Mouse (Mus musculus): ENCODE measurements around the gene Rpap2. TPM values are rescaled to one million over a fixed set of nuclear protein-coding genes. Genes with fewer than 3 reads are reported as not detected.

The Rpap2 gene
- 10.5 and 11.2 TPM in 2 replicates for polyA plus RNA-seq (2015; fragmentation: Nextera tagmentation; extraction: Ambion mirVana)

DNA sequence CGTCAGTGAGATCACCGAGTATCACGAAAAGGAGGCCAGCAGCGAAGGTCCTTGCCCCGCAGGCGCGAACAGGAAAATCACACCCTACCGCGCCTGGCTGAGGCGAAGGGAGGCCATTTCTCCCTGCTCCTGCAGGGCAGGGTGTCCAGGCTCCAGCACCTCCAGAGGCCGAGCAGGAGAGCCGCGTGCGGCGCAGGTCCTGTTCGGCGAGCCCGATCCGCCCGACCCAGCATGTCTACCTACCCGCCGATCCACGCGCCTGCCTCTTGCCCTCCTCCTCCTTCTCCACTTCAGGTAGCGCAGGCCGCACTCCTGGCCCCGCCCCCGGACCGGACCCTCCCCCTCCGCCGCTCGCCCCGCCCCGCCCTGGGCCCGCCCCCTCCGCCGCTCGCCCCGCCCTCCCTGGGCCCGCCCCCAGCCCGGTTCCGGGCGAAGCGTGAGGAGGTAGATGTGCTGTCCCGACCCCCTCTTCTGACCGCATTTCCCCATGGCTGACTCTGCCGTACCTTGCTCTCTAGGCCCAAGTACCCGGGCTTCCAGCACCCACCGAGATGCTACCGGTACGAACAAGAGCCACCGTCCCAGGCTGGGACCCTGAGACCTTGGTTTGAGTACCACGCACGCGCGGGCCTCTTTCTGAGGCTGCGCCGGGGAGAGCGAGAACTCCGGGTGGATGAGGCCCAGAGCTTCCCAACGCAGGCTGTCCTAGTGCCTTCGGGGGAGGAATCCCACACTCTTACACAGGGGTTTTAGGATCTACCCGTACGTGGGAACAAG is at the start of gene Rpap2, which contains the start of gene Glmn:
Gene Rpap2 (plus strand): TSS at position 73 of the 777 bp plus-strand sequence.
Gene Glmn (minus strand): TSS at position 588 of the 777 bp plus-strand sequence.
- peak; percentile 96 for ATAC-seq (replicated peaks; ENCODE audit: insufficient number of reproducible peaks, insufficient read depth, low FRiP score, low read depth)
- peak within 1 kb of the TSS; percentile 85 for H3K4me2 ChIP-seq
- peak within 1 kb of the TSS; percentile 88 for H3K27ac ChIP-seq
- H3K9me3 ChIP-seq (replicated peaks), result no peaks in the 10 kb centered on the region
- H3K36me3 ChIP-seq, result peaks cover 15% of the 10 kb centered on the region; the same call in 1 of the 2 replicates
- WGBS, result under 1% methylated on average over 49 of the region's 64 CpGs
- peak within 1 kb of the TSS; percentile 80 for H3K9ac ChIP-seq
- peaks cover 6% of the 10 kb centered on the region for H3K4me1 ChIP-seq (replicated peaks)
- H3K4me3 ChIP-seq, result peak within 1 kb of the TSS; percentile 78
- no peaks in the 10 kb centered on the region for H3K27me3 ChIP-seq

GRCm38 (mm10) chr5:107547955-107548354 is 49.2 kb upstream of the Rpap2 start:
- 70% methylated on average over 3 of the region's 3 CpGs for WGBS
- no peak overlapping the region for H3K27ac ChIP-seq
- H3K27me3 ChIP-seq, result no peaks in the 10 kb centered on the region
- H3K9me3 ChIP-seq (replicated peaks), result no peaks in the 10 kb centered on the region
- no peak overlapping the region for H3K4me3 ChIP-seq
- H3K4me2 ChIP-seq, result no peak overlapping the region
- H3K4me1 ChIP-seq (replicated peaks), result 0 out of 2 replicates have a peak, but pooled peaks cover 2% of the 10 kb centered on the region
- ATAC-seq (replicated peaks; ENCODE audit: insufficient number of reproducible peaks, insufficient read depth, low FRiP score, low read depth), result no peak
- no peak overlapping the region for H3K9ac ChIP-seq
- no peaks in the 10 kb centered on the region; the same call in 1 of the 2 replicates for H3K36me3 ChIP-seq

GRCm38 (mm10) chr5:107548444-107548843 is 48.7 kb upstream of the Rpap2 start:
- H3K9ac ChIP-seq, result no peak overlapping the region
- no peaks in the 10 kb centered on the region; the same call in 1 of the 2 replicates for H3K36me3 ChIP-seq
- no peaks in the 10 kb centered on the region for H3K9me3 ChIP-seq (replicated peaks)
- H3K4me2 ChIP-seq, result no peak overlapping the region
- H3K4me3 ChIP-seq, result no peak overlapping the region
- WGBS, result 85% methylated on average over 3 of the region's 3 CpGs
- no peak overlapping the region for H3K27ac ChIP-seq
- ATAC-seq (replicated peaks; ENCODE audit: insufficient number of reproducible peaks, insufficient read depth, low FRiP score, low read depth), result no peak
- H3K4me1 ChIP-seq (replicated peaks), result 0 out of 2 replicates have a peak, but pooled peaks cover 2% of the 10 kb centered on the region
- H3K27me3 ChIP-seq, result no peaks in the 10 kb centered on the region

DNA sequence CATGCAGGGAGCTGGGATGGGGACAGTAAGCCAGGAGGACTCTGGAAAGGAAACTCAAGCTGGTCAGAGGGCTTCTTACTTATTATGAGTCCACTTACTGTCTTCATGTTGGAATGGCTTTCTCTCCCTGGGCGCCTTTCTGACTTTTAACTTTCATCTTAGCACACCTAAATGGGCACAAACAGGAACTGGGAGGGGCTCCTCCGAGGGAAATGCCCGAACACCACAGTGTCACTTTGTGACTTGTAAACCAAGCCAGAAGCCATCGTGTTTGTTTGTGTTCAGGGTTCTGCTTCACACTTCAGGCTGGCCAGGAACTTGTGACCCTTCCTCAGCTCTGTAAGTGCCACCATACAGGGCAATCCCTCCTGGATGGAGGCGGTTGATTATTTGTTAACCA is 42.8 kb upstream of the Rpap2 start:
- no peaks in the 10 kb centered on the region for H3K9me3 ChIP-seq (replicated peaks)

DNA sequence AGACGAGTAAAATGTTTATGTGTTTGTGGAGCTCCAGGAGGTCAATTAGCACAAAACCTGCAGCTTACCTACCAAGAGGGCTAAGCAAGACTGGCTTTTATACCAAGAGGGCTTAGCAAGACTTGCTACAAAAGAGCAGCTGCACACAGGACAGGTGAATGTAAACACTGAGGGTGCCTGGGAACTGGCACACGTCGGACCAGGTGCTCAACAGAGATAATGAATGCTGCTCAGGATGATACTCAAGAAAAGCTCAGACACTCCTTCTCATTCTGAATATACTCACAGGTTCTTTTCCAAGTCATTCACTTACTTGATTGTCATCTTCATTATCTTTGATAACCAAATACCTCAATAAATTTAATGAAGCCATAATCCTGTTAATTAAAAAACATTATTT is 40.2 kb upstream of the Rpap2 start:
- Histone ChIP-seq H3K36me3 (peaks cover 41% of the 10 kb centered on the region), H3K9me3 (replicated peaks) (no peaks in the 10 kb centered on the region), H3K4me2 (no peak overlapping the region), H3K4me1 (replicated peaks) (no peaks in the 10 kb centered on the region), H3K4me3 (no peak overlapping the region), H3K9ac (no peak overlapping the region), H3K27ac (no peak overlapping the region), H3K27me3 (no peaks in the 10 kb centered on the region)
- WGBS, result 78% methylated on average over 3 of the region's 3 CpGs
- no peak for ATAC-seq (replicated peaks; ENCODE audit: insufficient number of reproducible peaks, insufficient read depth, low FRiP score, low read depth)

More for the DNA sequence above, 42.8 kb upstream of the Rpap2 start:
- Histone ChIP-seq H3K27ac (no peak overlapping the region), H3K9ac (no peak overlapping the region), H3K4me3 (no peak overlapping the region), H3K27me3 (no peaks in the 10 kb centered on the region), H3K4me1 (replicated peaks) (no peaks in the 10 kb centered on the region), H3K36me3 (peaks cover 27% of the 10 kb centered on the region), H3K4me2 (no peak overlapping the region)
- no peak for ATAC-seq (replicated peaks; ENCODE audit: insufficient number of reproducible peaks, insufficient read depth, low FRiP score, low read depth)
- WGBS, result 76% methylated on average over 5 of the region's 5 CpGs

DNA sequence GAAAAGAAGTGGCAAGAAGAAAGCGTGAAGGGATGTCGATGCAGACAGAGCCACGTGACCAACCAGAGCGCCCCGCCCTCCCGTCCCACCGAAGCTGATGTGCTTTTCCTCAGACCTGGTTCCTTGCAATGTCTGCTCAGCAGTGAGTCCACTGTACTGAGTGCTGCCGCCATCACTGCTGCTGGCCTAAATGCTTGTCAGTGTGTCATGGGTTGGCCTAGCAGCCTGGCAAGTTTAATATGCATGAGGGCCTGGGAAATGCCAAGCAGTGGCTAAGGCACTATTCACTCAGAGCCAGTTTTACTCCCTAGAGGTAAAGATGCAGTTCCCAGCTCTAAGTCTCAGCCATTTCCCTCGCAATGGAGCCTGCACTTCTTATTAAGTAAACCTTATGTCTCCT is 28.0 kb upstream of the Rpap2 start:
- Histone ChIP-seq H3K27ac (no peak overlapping the region), H3K4me1 (replicated peaks) (no peaks in the 10 kb centered on the region), H3K4me3 (no peak overlapping the region), H3K9me3 (replicated peaks) (no peaks in the 10 kb centered on the region), H3K36me3 (peaks cover 51% of the 10 kb centered on the region), H3K9ac (no peak overlapping the region), H3K27me3 (no peaks in the 10 kb centered on the region), H3K4me2 (no peak overlapping the region)
- no peak for ATAC-seq (replicated peaks; ENCODE audit: insufficient number of reproducible peaks, insufficient read depth, low FRiP score, low read depth)
- WGBS, result 95% methylated on average over 9 of the region's 9 CpGs

DNA sequence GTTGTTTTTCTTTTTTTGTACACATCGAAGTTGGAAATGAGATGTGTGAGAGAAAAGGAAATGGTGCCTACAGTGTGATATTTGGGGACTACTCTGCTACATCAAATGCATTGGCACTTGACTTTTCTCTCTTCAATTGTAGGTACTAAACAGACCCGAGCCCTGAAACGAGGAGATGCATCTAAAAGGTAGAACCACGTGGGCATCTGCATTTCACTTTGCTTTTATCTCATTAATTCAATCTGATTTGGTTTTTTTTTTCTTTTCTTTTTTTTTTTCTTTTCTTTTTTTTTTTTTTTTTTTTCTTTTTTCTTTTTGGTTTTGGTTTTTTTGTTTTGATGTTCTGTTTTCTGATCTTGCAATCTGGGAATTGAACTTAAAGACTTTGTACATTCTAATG is 1.2 kb downstream of the Rpap2 start:
- Histone ChIP-seq H3K4me2 (peak overlapping the region; percentile 85), H3K9ac (peak overlapping the region; percentile 80), H3K4me3 (peak overlapping the region; percentile 78), H3K27me3 (no peaks in the 10 kb centered on the region), H3K27ac (no peak overlapping the region), H3K9me3 (replicated peaks) (no peaks in the 10 kb centered on the region), H3K4me1 (replicated peaks) (peaks cover 6% of the 10 kb centered on the region), H3K36me3 (peaks cover 20% of the 10 kb centered on the region)
- no peak for ATAC-seq (replicated peaks; ENCODE audit: insufficient number of reproducible peaks, insufficient read depth, low FRiP score, low read depth)
- 23% methylated on average over 4 of the region's 4 CpGs for WGBS

DNA sequence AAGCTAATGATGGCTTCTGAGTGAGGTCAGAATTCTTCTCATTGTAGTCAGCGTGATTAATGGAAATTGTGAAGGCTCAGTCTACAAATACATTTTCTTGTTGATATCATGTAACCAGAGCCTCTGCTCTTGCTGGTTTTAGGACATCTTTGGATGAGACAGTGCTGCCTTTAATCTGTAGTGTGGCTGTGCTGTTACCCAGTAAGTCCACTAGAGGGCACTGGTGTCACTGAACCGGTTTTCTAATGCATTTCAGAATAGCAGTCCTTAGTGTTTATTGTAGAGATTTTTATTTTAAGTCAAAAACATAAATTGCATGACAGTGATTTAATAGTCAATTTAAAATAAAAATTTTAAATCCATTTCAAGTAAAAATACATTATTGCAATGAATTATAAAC is 14.1 kb downstream of the Rpap2 start:
- Histone ChIP-seq H3K9ac (no peak overlapping the region), H3K4me3 (no peak overlapping the region), H3K27me3 (no peaks in the 10 kb centered on the region), H3K4me1 (replicated peaks) (no peaks in the 10 kb centered on the region), H3K36me3 (peaks cover 3% of the 10 kb centered on the region), H3K27ac (no peak overlapping the region), H3K9me3 (replicated peaks) (no peaks in the 10 kb centered on the region), H3K4me2 (no peak overlapping the region)
- WGBS, result 3% methylated on average over 2 of the region's 2 CpGs
- ATAC-seq (replicated peaks; ENCODE audit: insufficient number of reproducible peaks, insufficient read depth, low FRiP score, low read depth), result no peak

DNA sequence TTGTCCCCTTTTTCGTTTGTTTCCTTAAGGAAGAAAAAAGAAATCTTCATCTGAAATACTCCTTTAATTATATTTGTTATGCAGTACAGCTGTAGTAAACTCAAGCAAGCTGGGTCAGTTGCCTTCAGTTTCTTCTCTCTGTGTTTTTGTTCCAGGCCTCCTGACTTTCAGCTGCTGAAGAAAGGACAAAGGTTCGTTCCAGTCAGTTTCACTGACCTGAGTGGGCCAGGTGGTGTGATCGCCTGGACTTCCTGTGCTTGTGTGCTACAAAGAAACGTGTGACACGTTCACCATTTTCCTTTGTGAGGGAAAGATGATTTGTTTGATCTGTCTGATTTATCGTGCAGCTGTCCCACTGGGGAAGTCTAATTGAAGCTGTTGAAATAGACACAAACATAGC is 20.8 kb downstream of the Rpap2 start:
- no peak for ATAC-seq (replicated peaks; ENCODE audit: insufficient number of reproducible peaks, insufficient read depth, low FRiP score, low read depth)
- no peak overlapping the region for H3K27ac ChIP-seq
- no peaks in the 10 kb centered on the region for H3K4me1 ChIP-seq (replicated peaks)
- peaks cover 19% of the 10 kb centered on the region for H3K36me3 ChIP-seq
- H3K9ac ChIP-seq, result no peak overlapping the region
- no peaks in the 10 kb centered on the region for H3K27me3 ChIP-seq
- H3K4me3 ChIP-seq, result no peak overlapping the region
- no peaks in the 10 kb centered on the region for H3K9me3 ChIP-seq (replicated peaks)
- 80% methylated on average over 6 of the region's 6 CpGs for WGBS
- no peak overlapping the region for H3K4me2 ChIP-seq

GRCm38 (mm10) chr5:107621327-107621726 is 24.2 kb downstream of the Rpap2 start:
- no peaks in the 10 kb centered on the region for H3K27me3 ChIP-seq
- H3K4me2 ChIP-seq, result no peak overlapping the region
- peaks cover 27% of the 10 kb centered on the region for H3K36me3 ChIP-seq
- H3K4me1 ChIP-seq (replicated peaks), result no peaks in the 10 kb centered on the region
- WGBS, result 85% methylated on average over 3 of the region's 3 CpGs
- no peak overlapping the region for H3K9ac ChIP-seq
- no peaks in the 10 kb centered on the region for H3K9me3 ChIP-seq (replicated peaks)
- no peak for ATAC-seq (replicated peaks; ENCODE audit: insufficient number of reproducible peaks, insufficient read depth, low FRiP score, low read depth)
- H3K4me3 ChIP-seq, result no peak overlapping the region
- no peak overlapping the region for H3K27ac ChIP-seq

DNA sequence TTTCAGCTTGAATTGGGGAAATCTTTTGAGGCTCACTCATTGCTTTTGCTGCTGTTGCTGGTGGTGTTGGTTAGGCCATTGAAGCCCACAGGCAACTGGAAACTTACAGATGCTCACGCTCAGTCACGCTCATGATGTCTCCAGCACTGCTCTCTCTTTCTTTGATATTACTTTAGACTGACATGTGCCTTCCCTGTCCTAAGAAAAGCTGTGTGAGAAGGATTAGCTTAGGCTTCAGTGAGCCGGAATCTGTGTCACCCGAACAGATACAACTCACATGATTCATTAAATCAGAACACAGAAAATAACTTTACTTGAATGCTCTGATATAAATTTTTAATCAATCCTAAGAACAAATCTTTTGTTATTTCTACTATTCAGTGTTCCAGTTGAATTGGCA is 36.5 kb downstream of the Rpap2 start:
- no peak overlapping the region for H3K27ac ChIP-seq
- 94% methylated on average over 4 of the region's 4 CpGs for WGBS
- H3K36me3 ChIP-seq, result peaks cover 3% of the 10 kb centered on the region; the same call in 1 of the 2 replicates
- no peak overlapping the region for H3K9ac ChIP-seq
- H3K4me1 ChIP-seq (replicated peaks), result no peaks in the 10 kb centered on the region
- no peak for ATAC-seq (replicated peaks; ENCODE audit: insufficient number of reproducible peaks, insufficient read depth, low FRiP score, low read depth)
- H3K27me3 ChIP-seq, result no peaks in the 10 kb centered on the region
- no peaks in the 10 kb centered on the region for H3K9me3 ChIP-seq (replicated peaks)
- H3K4me2 ChIP-seq, result no peak overlapping the region
- no peak overlapping the region for H3K4me3 ChIP-seq

GRCm38 (mm10) chr5:107637106-107637505 is 39.9 kb downstream of the Rpap2 start:
- Histone ChIP-seq H3K9me3 (replicated peaks) (no peaks in the 10 kb centered on the region), H3K27me3 (no peaks in the 10 kb centered on the region), H3K27ac (no peak overlapping the region), H3K36me3 (no peaks in the 10 kb centered on the region), H3K4me3 (no peak overlapping the region), H3K4me2 (no peak overlapping the region), H3K9ac (no peak overlapping the region), H3K4me1 (replicated peaks) (no peaks in the 10 kb centered on the region)
- ATAC-seq (replicated peaks; ENCODE audit: insufficient number of reproducible peaks, insufficient read depth, low FRiP score, low read depth), result no peak
- 57% methylated on average over 1 of the region's 1 CpGs for WGBS
